ENCODE assay signal across 25 mouse cellular contexts in genomic region chr13:12525678-12526077, GRCm38 (mm10). TPM values are rescaled to one million over a fixed set of nuclear protein-coding genes. Genes with fewer than 3 reads are reported as not detected.
"Had no signal": no experiment of that assay in that cellular context is flagged by ENCODE, and none has a peak within 500 bp of the region (broad histone marks: within the 10 kb centered on the region; RNA-seq: fewer than 3 reads in every experiment).

No protein-coding gene starts in this region.

- H3K4me1 ChIP-seq: hindbrain, embryonic 13.5 days; hindbrain, embryonic 15.5 days; kidney, embryonic 15.5 days; limb, embryonic 15.5 days had no signal

- H3K27me3 ChIP-seq: hindbrain, embryonic 15.5 days; limb, embryonic 15.5 days had no signal

- ATAC-seq: hindbrain, postnatal 0 days; intestine, embryonic 16.5 days had no signal

- H3K36me3 ChIP-seq: heart, embryonic 10.5 days; heart, embryonic 12.5 days; hindbrain, embryonic 13.5 days; hindbrain, embryonic 15.5 days; kidney, embryonic 15.5 days; limb, embryonic 13.5 days; limb, embryonic 15.5 days had no signal

- H3K4me3 ChIP-seq: heart, embryonic 10.5 days; heart, embryonic 12.5 days; hindbrain, embryonic 13.5 days; hindbrain, embryonic 15.5 days; kidney, embryonic 15.5 days; limb, embryonic 13.5 days; limb, embryonic 15.5 days had no signal

- H3K9me3 ChIP-seq: heart, embryonic 10.5 days; heart, embryonic 12.5 days; hindbrain, embryonic 13.5 days; hindbrain, embryonic 15.5 days; kidney, embryonic 15.5 days; limb, embryonic 13.5 days; limb, embryonic 15.5 days had no signal

- H3K27ac ChIP-seq: heart, embryonic 10.5 days; hindbrain, embryonic 13.5 days; hindbrain, embryonic 15.5 days; hindbrain, postnatal 0 days; kidney, embryonic 15.5 days; kidney, postnatal 0 days; limb, embryonic 13.5 days; limb, embryonic 15.5 days had no signal

- H3K9ac ChIP-seq: heart, embryonic 12.5 days; hindbrain, embryonic 13.5 days; hindbrain, embryonic 15.5 days; kidney, embryonic 15.5 days; limb, embryonic 13.5 days; limb, embryonic 15.5 days had no signal

- DNase-seq: gastrocnemius, postnatal 14 days; gastrocnemius, postnatal 36 days; heart, adult 18-20 months; heart, postnatal 10 days; heart, postnatal 36 days; kidney, adult 11 months; kidney, adult 2 months; kidney, adult 9 months; kidney, postnatal 14 days; kidney, postnatal 36 days; layer of hippocampus, adult 9-11 months; layer of hippocampus, postnatal 36 days; left cerebral cortex, postnatal 4 days had no signal

- H3K4me2 ChIP-seq: heart, embryonic 12.5 days; hindbrain, embryonic 13.5 days; hindbrain, embryonic 15.5 days; kidney, embryonic 15.5 days; limb, embryonic 13.5 days; limb, embryonic 15.5 days had no signal

RNA-seq across cellular contexts. Expression of gene Edaradd, which starts 5.4 kb away (rescaled TPM):
- total RNA-seq: gastrocnemius, adult 18-20 months; gastrocnemius, adult 8-10 months had no signal
